Mouse (Mus musculus) small intestine, adult 2 months (tissue): ENCODE results near the gene Ski. TPM values are rescaled to one million over a fixed set of nuclear protein-coding genes. Genes with fewer than 3 reads are reported as not detected.
A peak's percentile ranks its signal among the peaks of the same experiment; 100 is the strongest.

Experiments used
- H3K27ac ChIP-seq: fragments of 200-500 bp; 2 replicates; pipeline ENCODE4 v1.5.1; 2012; ENCODE audit warnings: low read depth, low read length, control low read depth, inconsistent platforms; ENCODE audit not compliant: insufficient read depth
- H3K27me3 ChIP-seq: fragments of 200-500 bp; 2 replicates; pipeline ENCODE4 v1.6.1; 2012; ENCODE audit warnings: mild to moderate bottlenecking, moderate library complexity, low read length, inconsistent platforms; ENCODE audit not compliant: control insufficient read depth, insufficient read depth
- H3K36me3 ChIP-seq: fragments of 200-500 bp; 2 replicates; pipeline ENCODE4 v1.6.1; 2012; ENCODE audit warnings: mild to moderate bottlenecking, low read length, control low read depth, inconsistent platforms; ENCODE audit not compliant: control insufficient read depth, insufficient read depth
- H3K4me1 ChIP-seq: fragments of 200-500 bp; 2 replicates; pipeline ENCODE4 v1.6.1; 2012; ENCODE audit warnings: low read length, inconsistent platforms, mixed read lengths; ENCODE audit not compliant: control insufficient read depth, insufficient read depth, insufficient read length
- H3K4me3 ChIP-seq: fragments of 200-500 bp; 2 replicates; pipeline ENCODE4 v1.5.1; 2012; ENCODE audit warnings: low read depth, mild to moderate bottlenecking, control low read depth, inconsistent platforms, low read length, moderate library complexity
- CTCF ChIP-seq: fragments of 200-500 bp; IDR thresholded peaks from 2 replicates; pipeline ENCODE4 v1.5.1; 2012; ENCODE audit warnings: low read depth, mild to moderate bottlenecking, control low read depth, inconsistent platforms, low read length, moderate library complexity, mixed read lengths; ENCODE audit not compliant: insufficient replicate concordance, insufficient read length; ENCODE audit errors: extremely low read depth
- POLR2A ChIP-seq: fragments of 200-500 bp; IDR thresholded peaks from 2 replicates; pipeline ENCODE4 v1.6.1; 2012; ENCODE audit warnings: low read depth, mild to moderate bottlenecking, control low read depth, inconsistent platforms, low read length, moderate library complexity
- WGBS: fragments of 180-500 bp; shearing (Covaris S2); methylation state at CpG from one replicate; pipeline ENCODE4 v1.1.7; 2018; 5-methylcytosine and 5-hydroxymethylcytosine counted together
- polyA plus RNA-seq: library from polyadenylated mRNA; depleted of rRNA; stranded (reverse); fragments of >200 nt; gene quantifications from 2 replicates; pipeline ENCODE4 v1.2.3, GENCODE M21; 2012; rRNA removed

The Ski gene
- 27.8 and 48.0 TPM in 2 replicates for polyA plus RNA-seq

DNA sequence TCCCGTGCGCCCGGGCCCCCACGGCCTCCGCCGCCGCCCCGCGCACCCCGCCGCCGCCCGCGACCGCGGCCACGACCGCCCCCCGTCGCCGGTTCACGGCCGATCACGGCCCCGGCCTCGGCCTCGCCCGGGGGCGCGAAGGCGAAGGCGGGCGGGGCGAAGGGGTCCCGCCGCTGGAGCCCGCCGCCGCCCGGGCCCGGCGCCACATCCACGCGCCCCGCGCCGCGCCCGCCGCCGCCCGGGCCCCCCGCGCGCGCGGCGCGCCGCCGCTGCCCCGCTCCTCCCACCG is at the start of gene Ski:
Ski (minus strand) TSS at position 41 of the 289 bp plus-strand sequence.
- no peak for TF ChIP-seq POLR2A
- TF ChIP-seq CTCF, result no peak
- Histone ChIP-seq H3K4me1 (peaks cover 33% of the 10 kb centered on the region), H3K27me3 (no peaks in the 10 kb centered on the region), H3K27ac (peak within 1 kb of the TSS; percentile 93), H3K36me3 (no peaks in the 10 kb centered on the region), H3K4me3 (peak within 1 kb of the TSS; percentile 91)
- 15% methylated on average over 60 of the region's 63 CpGs for WGBS

DNA sequence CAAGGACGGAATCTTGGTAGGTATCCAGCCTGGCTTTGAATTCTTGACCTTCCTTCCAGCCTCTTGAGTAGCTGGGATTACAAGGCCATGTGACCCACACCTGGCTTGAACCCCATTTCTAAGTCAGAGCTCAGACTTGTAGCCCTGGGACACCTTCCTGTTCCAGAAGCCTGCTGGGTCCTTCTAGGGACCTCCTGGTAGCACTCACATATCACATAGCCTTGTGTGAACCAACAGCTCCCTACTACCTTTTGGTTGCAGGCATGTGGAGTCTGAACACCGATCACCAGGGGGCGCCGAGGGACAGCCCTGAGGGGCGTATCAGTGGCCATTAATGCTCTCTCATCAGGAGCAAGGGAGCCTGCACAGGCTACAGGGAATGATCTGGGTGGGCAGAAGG is 46.0 kb upstream of the Ski start:
- Histone ChIP-seq H3K27ac (no peak overlapping the region), H3K4me3 (no peak overlapping the region), H3K36me3 (peaks cover 10% of the 10 kb centered on the region), H3K27me3 (no peaks in the 10 kb centered on the region), H3K4me1 (0 out of 2 replicates have a peak, but pooled peaks cover 2% of the 10 kb centered on the region)
- WGBS, result 29% methylated on average over 5 of the region's 5 CpGs
- TF ChIP-seq CTCF, result peak; percentile 68; the same call in 1 of the 2 replicates
- no peak for TF ChIP-seq POLR2A

DNA sequence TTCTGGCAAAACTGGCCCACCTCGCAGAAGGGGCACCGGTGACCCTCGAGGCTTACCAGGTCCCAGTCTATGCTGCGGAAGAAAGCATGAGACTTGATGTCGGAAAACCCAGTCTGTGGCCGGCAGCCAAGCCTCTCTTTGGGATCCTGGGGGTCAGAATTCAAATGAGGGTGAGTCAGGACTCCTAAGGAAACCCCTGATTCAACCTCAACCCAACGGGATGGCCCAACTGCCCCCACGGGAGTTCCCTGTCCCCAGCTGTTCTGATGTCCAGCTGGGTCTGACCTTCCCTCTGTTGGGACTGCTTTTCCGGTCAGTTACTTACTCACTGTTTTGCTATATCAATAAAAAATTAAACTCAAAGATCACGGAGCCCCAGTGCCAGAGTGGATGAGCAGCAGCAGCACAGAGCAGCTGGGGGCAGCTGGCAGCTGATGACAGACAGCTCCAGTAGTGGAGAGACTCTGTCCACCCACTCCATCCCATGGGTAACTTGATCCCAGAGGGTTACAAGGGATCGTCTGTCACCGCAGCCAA is 45.3 kb upstream of the Ski start:
- 0 out of 2 replicates have a peak, but pooled peaks cover 2% of the 10 kb centered on the region for H3K4me1 ChIP-seq
- no peak overlapping the region for H3K4me3 ChIP-seq
- 72% methylated on average over 12 of the region's 12 CpGs for WGBS
- H3K27ac ChIP-seq, result no peak overlapping the region
- H3K27me3 ChIP-seq, result no peaks in the 10 kb centered on the region
- TF ChIP-seq POLR2A (no peak), CTCF (no peak)
- H3K36me3 ChIP-seq, result peaks cover 9% of the 10 kb centered on the region

DNA sequence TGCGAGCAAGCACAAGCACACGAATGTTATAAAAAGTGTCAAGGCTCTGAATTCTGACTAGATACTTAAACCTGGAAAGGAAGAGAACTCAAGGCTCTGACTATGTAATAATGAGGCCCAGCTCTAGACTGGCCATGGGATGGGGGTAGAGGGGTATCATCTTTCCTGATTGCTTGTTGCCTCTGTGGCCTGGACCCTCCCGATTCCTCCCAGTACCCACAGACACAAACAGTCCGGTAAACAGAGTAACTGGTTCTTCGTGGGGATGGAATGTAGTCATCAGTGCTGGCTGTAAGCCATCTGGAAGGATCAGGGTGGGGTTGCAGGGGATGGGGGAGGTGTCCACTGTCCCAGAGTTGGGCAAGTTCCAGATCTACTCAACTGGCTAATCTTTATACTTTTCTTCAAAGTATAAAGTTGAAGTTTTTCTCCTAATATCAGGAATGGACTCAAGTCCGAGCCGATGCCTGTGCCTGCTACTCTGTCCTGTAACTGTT is 44.7 kb upstream of the Ski start:
- Histone ChIP-seq H3K4me1 (0 out of 2 replicates have a peak, but pooled peaks cover 2% of the 10 kb centered on the region), H3K4me3 (no peak overlapping the region), H3K36me3 (peaks cover 9% of the 10 kb centered on the region), H3K27ac (no peak overlapping the region), H3K27me3 (no peaks in the 10 kb centered on the region)
- WGBS, result 60% methylated on average over 7 of the region's 7 CpGs
- TF ChIP-seq POLR2A (no peak), CTCF (no peak)

DNA sequence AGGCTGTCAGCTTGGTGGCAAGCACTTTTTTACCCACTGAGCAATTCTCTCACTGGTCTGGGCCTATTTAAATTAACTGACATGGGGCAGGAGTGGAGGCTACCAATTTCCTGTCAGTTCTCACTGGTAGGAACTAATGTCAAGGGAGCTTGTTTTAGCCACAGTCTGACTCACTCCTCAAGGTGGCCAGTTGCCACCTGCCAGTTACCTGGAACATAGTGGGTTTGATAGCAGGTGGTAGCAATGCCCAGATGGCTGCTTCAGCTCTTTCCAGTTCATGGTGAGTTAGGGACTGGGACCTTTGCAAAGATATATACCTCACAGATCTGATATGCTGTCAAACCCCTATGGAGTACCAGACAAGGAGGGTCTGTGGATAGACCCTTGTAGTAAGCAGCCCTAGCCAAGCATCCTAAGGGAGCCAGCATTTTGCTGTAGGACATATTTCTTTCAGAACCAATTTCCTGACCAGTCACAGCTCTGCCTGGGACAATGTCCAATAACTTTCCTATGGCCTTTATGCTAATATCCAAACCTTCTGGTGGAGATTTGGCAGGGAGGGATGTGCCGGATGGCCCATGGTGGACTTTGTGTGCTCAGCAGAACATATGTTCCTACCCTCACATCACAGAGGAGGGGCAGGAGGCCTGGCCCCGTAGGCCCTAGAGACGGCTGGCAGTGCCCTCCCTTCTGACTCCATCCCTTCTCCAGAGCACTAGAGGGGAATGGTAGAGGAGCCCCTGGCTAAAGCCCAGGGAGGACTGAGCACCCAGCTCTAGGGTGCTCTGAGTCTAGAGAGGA is 42.3 kb upstream of the Ski start:
- H3K4me1 ChIP-seq, result 0 out of 2 replicates have a peak, but pooled peaks cover 2% of the 10 kb centered on the region
- WGBS, result 84% methylated on average over 3 of the region's 3 CpGs
- no peaks in the 10 kb centered on the region for H3K27me3 ChIP-seq
- TF ChIP-seq CTCF, result no peak
- TF ChIP-seq POLR2A, result no peak
- no peak overlapping the region for H3K4me3 ChIP-seq
- no peak overlapping the region for H3K27ac ChIP-seq
- H3K36me3 ChIP-seq, result peaks cover 16% of the 10 kb centered on the region

DNA sequence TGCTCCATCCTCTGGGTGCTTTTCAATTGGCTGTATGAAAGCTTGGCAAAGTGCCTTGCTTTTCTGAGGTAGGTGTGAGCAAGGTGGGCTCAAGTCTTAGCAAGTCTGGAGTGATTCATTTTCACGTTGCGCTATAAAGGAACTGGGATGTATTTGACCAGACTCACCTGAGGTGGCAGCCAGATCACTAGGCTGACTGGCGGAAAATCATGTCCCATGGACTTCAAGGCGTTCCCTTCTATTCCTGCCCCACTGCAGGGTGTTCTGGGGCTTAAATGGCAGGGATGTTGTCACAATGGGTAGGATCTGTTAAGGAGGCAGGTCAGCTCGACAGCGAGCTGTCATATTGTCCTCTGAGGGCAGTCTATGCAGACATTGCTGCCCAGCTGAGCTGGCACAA is 29.9 kb upstream of the Ski start:
- Histone ChIP-seq H3K27me3 (no peaks in the 10 kb centered on the region), H3K27ac (no peak overlapping the region), H3K36me3 (peaks cover 1% of the 10 kb centered on the region; the same call in 1 of the 2 replicates), H3K4me1 (peaks cover 5% of the 10 kb centered on the region; the same call in 1 of the 2 replicates), H3K4me3 (no peak overlapping the region)
- 86% methylated on average over 6 of the region's 6 CpGs for WGBS
- TF ChIP-seq POLR2A, result no peak
- TF ChIP-seq CTCF, result no peak

DNA sequence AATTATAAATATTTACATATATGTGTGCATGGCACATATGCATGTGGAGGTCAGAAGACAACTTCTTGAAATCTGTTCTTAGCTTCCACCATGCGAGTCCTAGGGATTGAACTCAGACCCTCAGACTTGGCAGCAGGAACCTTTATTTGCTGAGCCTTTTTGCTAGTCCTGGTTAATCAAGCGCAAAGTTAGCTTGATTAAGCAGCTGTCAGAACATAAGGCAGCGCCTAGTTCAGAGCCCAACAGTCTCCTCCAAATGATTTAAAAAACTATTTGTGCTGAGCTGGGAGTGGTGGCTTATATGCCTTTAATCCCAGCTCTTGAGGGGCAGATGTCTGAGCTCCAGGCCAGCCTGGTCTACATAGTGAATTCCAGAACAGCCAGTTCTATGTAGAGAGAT is 28.8 kb upstream of the Ski start:
- H3K4me1 ChIP-seq, result peaks cover 7% of the 10 kb centered on the region; the same call in 1 of the 2 replicates
- 66% methylated on average over 3 of the region's 3 CpGs for WGBS
- no peak for TF ChIP-seq POLR2A
- no peak for TF ChIP-seq CTCF
- H3K27me3 ChIP-seq, result no peaks in the 10 kb centered on the region
- no peaks in the 10 kb centered on the region for H3K36me3 ChIP-seq
- no peak overlapping the region for H3K4me3 ChIP-seq
- H3K27ac ChIP-seq, result no peak overlapping the region
